Mouse (Mus musculus) myocyte (in vitro differentiated cells): Measurements from ENCODE around the gene Tfr2. TPM values are rescaled to one million over a fixed set of nuclear protein-coding genes. Genes with fewer than 3 reads are reported as not detected.
A peak's percentile ranks its signal among the peaks of the same experiment; 100 is the strongest.

Experiments
- H3K27me3 ChIP-seq: one replicate; pipeline ENCODE4 v1.6.1; 2011; ENCODE audit not compliant: control insufficient read depth, insufficient read depth, insufficient read length
- H3K36me3 ChIP-seq: one replicate; pipeline ENCODE4 v1.6.1; 2011; ENCODE audit not compliant: control insufficient read depth, insufficient read depth
- H3K4me2 ChIP-seq: one replicate; pipeline ENCODE4 v1.6.1; 2011; ENCODE audit warnings: low read depth, control low read depth
- H3K4me3 ChIP-seq: one replicate; pipeline ENCODE4 v1.5.1; 2011; ENCODE audit warnings: mild to moderate bottlenecking, control low read depth, moderate library complexity
- H3K79me2 ChIP-seq: one replicate; pipeline ENCODE4 v1.6.1; 2011; ENCODE audit not compliant: control insufficient read depth, insufficient read depth
- H3ac ChIP-seq: one replicate; pipeline ENCODE4 v1.6.1; 2011; ENCODE audit not compliant: control insufficient read depth, insufficient read length
- CEBPB ChIP-seq: IDR thresholded peaks from 2 replicates; pipeline ENCODE4 v1.6.1; 2011; ENCODE audit warnings: mild to moderate bottlenecking, moderate library complexity; ENCODE audit not compliant: poor library complexity, insufficient read depth, severe bottlenecking
- E2F4 ChIP-seq: IDR thresholded peaks from one replicate; pipeline ENCODE4 v1.6.1; 2011; ENCODE audit warnings: mild to moderate bottlenecking, control low read depth, moderate library complexity; ENCODE audit not compliant: insufficient read depth
- MAX ChIP-seq: IDR thresholded peaks from one replicate; pipeline ENCODE4 v1.6.1; 2011; ENCODE audit warnings: low read depth, mild to moderate bottlenecking, control low read depth
- MYOD1 ChIP-seq, 3 experiments: IDR thresholded peaks; one replicate each; pipeline ENCODE4 v1.6.1; 2011; ENCODE audit warnings: control low read depth in 2 of 3, low read depth in 2 of 3, mild to moderate bottlenecking in 2 of 3, moderate library complexity in 1 of 3; ENCODE audit not compliant: insufficient read length in 2 of 3, control insufficient read depth in 1 of 3
- MYOG ChIP-seq, 3 experiments: IDR thresholded peaks; one replicate each; pipeline ENCODE4 v1.6.1; 2011; ENCODE audit warnings: control low read depth in 2 of 3, low read depth in 2 of 3, mild to moderate bottlenecking in 2 of 3; ENCODE audit not compliant: insufficient read length in 2 of 3, control insufficient read depth in 1 of 3, insufficient read depth in 1 of 3
- POLR2A ChIP-seq: IDR thresholded peaks from one replicate; pipeline ENCODE4 v1.6.1; 2011; ENCODE audit warnings: low read depth, mild to moderate bottlenecking, control low read depth, moderate library complexity; ENCODE audit not compliant: insufficient read length
- POLR2AphosphoS2 ChIP-seq: IDR thresholded peaks from one replicate; pipeline ENCODE4 v1.6.1; 2011; ENCODE audit warnings: low read depth, control low read depth; ENCODE audit not compliant: insufficient read length
- SRF ChIP-seq: IDR thresholded peaks from one replicate; pipeline ENCODE4 v1.6.1; 2011; ENCODE audit warnings: low read depth; ENCODE audit not compliant: control insufficient read depth, insufficient read length
- TCF12 ChIP-seq: IDR thresholded peaks from one replicate; pipeline ENCODE4 v1.6.1; 2011; ENCODE audit warnings: mild to moderate bottlenecking, control low read depth; ENCODE audit not compliant: poor library complexity, insufficient read depth, severe bottlenecking
- TCF3 ChIP-seq: IDR thresholded peaks from one replicate; pipeline ENCODE4 v1.6.1; 2011; ENCODE audit warnings: low read depth, control low read depth; ENCODE audit not compliant: insufficient read length
- USF1 ChIP-seq: IDR thresholded peaks from one replicate; pipeline ENCODE4 v1.6.1; 2011; ENCODE audit warnings: low read depth, mild to moderate bottlenecking, control low read depth, moderate library complexity
- polyA plus RNA-seq: library from polyadenylated mRNA; unstranded; fragments of >200 nt; fragmentation: generic; extraction: Trizol; gene quantifications from one replicate; pipeline ENCODE4 v1.2.1, GENCODE M21; 2012; ENCODE audit warnings: missing spikeins

The Tfr2 gene
- polyA plus RNA-seq, 1 experiment, result 1.1 TPM

- Histone ChIP-seq H3K79me2 (peaks cover 1% of the 10 kb centered on the region), H3K36me3 (peaks cover 5% of the 10 kb centered on the region), H3K27me3 (no peaks in the 10 kb centered on the region), H3ac (no peak overlapping the region), H3K4me3 (no peak overlapping the region), H3K4me2 (no peak overlapping the region)
- TF ChIP-seq CEBPB, result no peak
- peak; percentile 8 for TF ChIP-seq POLR2A
- peak; percentile 66 for TF ChIP-seq POLR2AphosphoS2
- TF ChIP-seq USF1, result no peak
- no peak for TF ChIP-seq E2F4
- no peak for TF ChIP-seq MYOD1 (IDR thresholded peaks at IDR 0.05; ENCODE audit: control insufficient read depth in 1 of 3, insufficient read length in 2 of 3, low read depth in 2 of 3)
Measured at GRCm38 (mm10) chr5:137524671-137525070, 45.0 kb upstream of the Tfr2 start.

- TF ChIP-seq POLR2A (no peak), MYOG (IDR thresholded peaks at IDR 0.05; ENCODE audit: control insufficient read depth in 1 of 3, insufficient read depth in 1 of 3, insufficient read length in 2 of 3, low read depth in 2 of 3) (no peak), POLR2AphosphoS2 (peak; percentile 44), E2F4 (no peak)
- H3K36me3 ChIP-seq, result peaks cover 5% of the 10 kb centered on the region
- peaks cover 9% of the 10 kb centered on the region for H3K79me2 ChIP-seq
- no peak overlapping the region for H3K4me2 ChIP-seq
- no peaks in the 10 kb centered on the region for H3K27me3 ChIP-seq
- no peak overlapping the region for H3K4me3 ChIP-seq
- H3ac ChIP-seq, result no peak overlapping the region
Measured at GRCm38 (mm10) chr5:137525511-137525910, 44.1 kb upstream of the Tfr2 start.

- peaks cover 17% of the 10 kb centered on the region for H3K79me2 ChIP-seq
- peaks cover 3% of the 10 kb centered on the region for H3K36me3 ChIP-seq
- TF ChIP-seq POLR2AphosphoS2, result peak; percentile 18
- no peak for TF ChIP-seq CEBPB
- H3ac ChIP-seq, result no peak overlapping the region
- H3K4me2 ChIP-seq, result no peak overlapping the region
- no peak overlapping the region for H3K4me3 ChIP-seq
- H3K27me3 ChIP-seq, result no peaks in the 10 kb centered on the region
Measured at GRCm38 (mm10) chr5:137526192-137526936, 43.3 kb upstream of the Tfr2 start.

DNA sequence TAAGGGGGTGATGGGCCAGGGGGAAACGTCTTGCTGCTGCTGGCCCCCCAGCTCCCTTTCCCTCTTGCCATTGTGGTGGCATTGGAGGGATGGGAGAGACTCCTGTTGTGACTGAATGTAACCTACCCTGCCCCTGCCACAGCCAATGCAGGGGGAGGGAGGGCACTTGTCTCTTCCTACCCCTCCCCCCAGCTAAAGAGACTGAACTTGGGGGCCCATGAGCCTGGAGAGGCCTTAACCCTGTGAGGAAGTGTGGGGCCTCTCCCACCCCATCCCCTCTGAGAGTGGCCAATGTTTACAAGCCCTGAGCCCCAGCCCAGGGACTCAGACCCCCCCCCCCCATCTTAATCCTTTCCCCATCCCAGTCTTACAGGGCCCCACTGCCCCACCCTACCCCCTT is 42.2 kb upstream of the Tfr2 start:
- Histone ChIP-seq H3K4me3 (no peak overlapping the region), H3K4me2 (no peak overlapping the region), H3K27me3 (no peaks in the 10 kb centered on the region), H3K36me3 (no peaks in the 10 kb centered on the region), H3ac (no peak overlapping the region), H3K79me2 (peaks cover 28% of the 10 kb centered on the region)
- TF ChIP-seq MYOD1 (IDR thresholded peaks at IDR 0.05; ENCODE audit: control insufficient read depth in 1 of 3, insufficient read length in 2 of 3, low read depth in 2 of 3) (no peak), POLR2AphosphoS2 (peak; percentile 31)

GRCm38 (mm10) chr5:137528247-137528968 is 41.2 kb upstream of the Tfr2 start:
- H3K27me3 ChIP-seq, result no peaks in the 10 kb centered on the region
- peaks cover 34% of the 10 kb centered on the region for H3K79me2 ChIP-seq
- no peak for TF ChIP-seq MYOG (IDR thresholded peaks at IDR 0.05; ENCODE audit: control insufficient read depth in 1 of 3, insufficient read depth in 1 of 3, insufficient read length in 2 of 3, low read depth in 2 of 3)
- TF ChIP-seq TCF12, result no peak
- no peak for TF ChIP-seq MAX
- no peak for TF ChIP-seq POLR2A
- TF ChIP-seq CEBPB, result no peak
- TF ChIP-seq TCF3, result no peak
- TF ChIP-seq E2F4, result no peak
- no peak for TF ChIP-seq SRF
- H3K36me3 ChIP-seq, result no peaks in the 10 kb centered on the region
- H3K4me3 ChIP-seq, result no peak overlapping the region
- no peak overlapping the region for H3K4me2 ChIP-seq
- H3ac ChIP-seq, result no peak overlapping the region
